Mouse (Mus musculus): ENCODE results near the gene Tuba1a.
A peak's percentile ranks its signal among the peaks of the same experiment; 100 is the strongest.

Gene Tuba1a

DNA sequence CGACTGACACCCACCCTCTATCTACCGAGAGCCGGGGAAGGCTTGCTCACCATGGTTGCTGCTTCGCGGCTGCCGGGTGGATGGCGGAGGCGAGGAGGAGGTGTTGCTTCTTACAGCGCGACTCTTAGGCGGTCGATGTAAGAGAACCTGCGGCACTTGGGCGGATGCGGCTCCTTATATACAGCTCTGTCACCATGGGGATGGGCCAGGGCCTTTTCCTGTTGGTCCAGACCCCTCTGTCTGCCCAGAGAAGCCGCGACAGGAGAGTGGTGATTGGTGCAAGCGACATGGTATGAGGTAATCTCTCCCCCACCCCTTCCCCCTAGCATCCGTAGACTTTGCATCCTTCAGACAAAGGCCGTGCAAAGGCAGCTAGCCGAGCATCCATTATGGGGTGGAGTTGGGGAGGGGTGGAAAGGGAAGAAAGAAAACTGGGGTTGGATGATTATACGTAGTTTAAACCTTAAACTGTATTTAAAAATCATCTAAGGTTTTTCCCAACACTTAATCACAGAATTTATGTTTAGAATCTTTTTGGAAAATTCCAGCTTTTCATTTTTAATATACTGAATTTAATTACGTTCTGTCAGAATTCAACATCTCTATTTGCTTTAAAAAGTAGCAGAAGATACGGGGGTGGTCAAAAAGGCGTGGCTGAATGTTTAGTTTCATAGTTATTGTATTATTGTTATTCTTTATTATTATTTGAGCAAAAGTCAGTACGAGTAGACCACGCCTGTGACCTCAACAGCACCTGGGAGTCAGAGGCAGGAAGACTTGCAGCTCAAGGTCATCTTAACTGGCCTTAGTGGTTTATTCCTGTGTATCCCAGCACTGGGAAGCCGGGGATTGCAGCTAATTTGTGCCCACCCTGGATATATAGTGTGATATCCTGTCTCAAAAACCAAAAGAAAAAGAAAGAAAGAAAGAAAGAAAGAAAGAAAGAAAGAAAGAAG is at the start of gene Tuba1a, which contains the start of gene Gm49450:
Tuba1a (minus strand) TSS at position 303 of the 956 bp plus-strand sequence.
Gm49450 (minus strand) TSS at position 151 of the 956 bp plus-strand sequence.
- peak; percentile 100 for DNase-seq

DNA sequence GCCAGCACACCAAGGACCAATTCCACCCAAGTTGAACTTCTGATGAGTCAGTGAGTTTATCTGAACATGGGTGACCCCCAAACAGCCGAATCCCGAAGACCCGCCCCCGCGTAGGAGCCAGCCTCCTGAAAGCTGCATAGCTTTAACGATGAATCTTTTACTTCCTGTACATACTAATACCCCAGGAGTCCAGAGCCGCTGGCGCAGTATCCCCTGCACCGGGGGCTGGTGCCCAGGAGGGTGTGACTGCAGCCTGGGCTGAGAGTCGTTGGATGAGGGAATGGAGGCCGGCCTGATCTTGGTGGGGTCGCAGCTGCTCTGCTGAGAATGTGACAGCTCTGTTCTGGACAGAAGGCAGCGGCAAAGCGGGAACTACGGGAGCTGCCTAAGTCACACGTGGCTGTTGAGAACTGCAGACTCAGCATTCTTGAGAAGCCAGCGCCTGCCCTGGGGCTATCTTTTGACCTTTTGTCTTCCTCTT is 48.0 kb upstream of the Tuba1a start:
- DNase-seq, result peak; percentile 61

- peak; percentile 83 for DNase-seq
These were observed 47.2 kb upstream of the Tuba1a start for GRCm38 (mm10) chr15:99000535-99001283.

- no peak for DNase-seq
These were observed 45.3 kb upstream of the Tuba1a start for GRCm38 (mm10) chr15:98998775-98999157.

- DNase-seq, result no peak
These were observed 44.7 kb upstream of the Tuba1a start for GRCm38 (mm10) chr15:98997938-98998774.

DNA sequence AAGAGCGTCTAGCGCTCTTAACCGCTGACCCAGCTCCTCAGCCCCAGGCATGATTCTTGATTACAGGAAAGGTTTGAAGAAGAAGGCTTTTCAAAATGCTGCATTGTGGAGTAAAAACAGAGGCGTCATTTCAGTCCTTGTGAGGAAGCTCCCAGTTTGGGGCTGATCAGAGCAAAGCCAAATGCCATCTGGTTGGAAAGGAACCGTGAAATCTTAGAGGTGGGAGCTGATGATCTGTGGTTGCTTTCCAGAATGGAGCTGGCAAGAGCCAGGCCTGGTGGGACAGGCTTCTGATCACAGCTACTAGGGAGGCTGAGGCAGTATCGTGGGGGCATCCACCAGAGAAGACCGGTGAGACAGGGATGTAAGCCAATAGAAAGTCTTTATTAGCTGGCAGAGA is 43.3 kb upstream of the Tuba1a start:
- no peak for DNase-seq

GRCm38 (mm10) chr15:98994957-98995520 is 41.5 kb upstream of the Tuba1a start:
- no peak for DNase-seq

GRCm38 (mm10) chr15:98993865-98994264 is 40.4 kb upstream of the Tuba1a start:
- peak; percentile 94 for DNase-seq

- peak; percentile 93 for DNase-seq
These were observed 39.7 kb upstream of the Tuba1a start for GRCm38 (mm10) chr15:98993093-98993793.

DNA sequence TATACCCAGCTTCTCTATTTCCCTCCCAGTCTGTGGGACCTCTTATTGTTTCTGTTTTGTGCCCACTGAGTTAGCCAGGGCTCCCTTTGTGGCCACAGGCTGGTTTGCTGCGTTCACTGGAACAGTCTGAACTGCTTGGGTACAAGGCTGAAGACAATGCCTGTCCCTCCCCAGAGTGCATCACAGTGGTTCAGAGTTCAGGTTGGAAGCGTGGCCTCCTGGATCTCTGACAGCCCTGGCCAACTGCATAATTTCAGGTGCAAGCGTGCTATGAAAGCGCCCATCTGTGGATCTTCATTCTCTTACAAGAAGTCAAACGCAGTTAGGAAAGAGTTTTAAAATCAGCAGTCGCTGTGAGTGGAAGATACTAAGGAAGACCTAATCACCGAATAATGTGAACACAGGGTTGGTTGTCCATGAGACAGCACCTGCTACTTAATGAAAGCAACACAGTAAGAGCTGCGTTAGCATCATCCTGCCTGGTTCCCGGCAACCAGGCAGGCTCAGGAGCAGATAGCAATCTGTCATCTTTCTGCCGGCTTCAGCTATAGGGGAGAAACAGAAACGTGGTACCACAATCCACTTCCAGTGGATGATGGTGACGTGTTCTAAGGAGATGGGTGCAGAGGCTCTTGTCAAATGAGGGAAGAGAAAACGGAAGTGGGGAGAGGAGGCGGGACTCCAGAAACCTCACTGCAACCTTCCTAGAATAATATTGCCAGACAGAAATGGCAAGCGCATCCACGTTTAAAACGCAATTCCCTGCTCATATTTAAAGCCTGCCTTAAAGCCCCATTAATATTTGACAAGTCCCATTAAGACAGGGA is 38.8 kb upstream of the Tuba1a start:
- DNase-seq, result peak; percentile 80

DNA sequence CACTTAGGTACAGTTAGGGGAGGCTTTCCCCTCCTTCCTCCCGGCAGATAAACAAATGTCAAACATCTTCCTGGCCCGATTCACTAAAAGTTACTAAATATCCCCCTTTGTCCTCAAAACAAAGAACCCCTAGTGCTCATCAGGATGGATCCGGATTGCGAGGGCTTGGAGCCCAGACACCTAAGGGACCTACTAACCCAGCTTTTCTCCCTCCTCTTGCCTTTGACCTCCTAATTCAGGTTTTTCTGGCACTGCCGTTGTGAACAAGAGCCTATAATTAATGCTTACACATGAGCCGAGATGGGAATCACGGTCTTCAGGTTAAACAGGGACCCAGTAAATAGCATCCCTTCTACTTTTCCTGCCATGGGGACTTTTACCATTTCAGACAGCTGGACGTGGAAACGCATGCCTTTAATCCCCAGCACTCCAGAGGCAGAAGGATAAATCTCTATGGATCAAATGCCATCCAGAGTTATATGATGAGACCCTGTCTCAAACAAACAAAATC is 38.1 kb upstream of the Tuba1a start:
- DNase-seq, result no peak

DNA sequence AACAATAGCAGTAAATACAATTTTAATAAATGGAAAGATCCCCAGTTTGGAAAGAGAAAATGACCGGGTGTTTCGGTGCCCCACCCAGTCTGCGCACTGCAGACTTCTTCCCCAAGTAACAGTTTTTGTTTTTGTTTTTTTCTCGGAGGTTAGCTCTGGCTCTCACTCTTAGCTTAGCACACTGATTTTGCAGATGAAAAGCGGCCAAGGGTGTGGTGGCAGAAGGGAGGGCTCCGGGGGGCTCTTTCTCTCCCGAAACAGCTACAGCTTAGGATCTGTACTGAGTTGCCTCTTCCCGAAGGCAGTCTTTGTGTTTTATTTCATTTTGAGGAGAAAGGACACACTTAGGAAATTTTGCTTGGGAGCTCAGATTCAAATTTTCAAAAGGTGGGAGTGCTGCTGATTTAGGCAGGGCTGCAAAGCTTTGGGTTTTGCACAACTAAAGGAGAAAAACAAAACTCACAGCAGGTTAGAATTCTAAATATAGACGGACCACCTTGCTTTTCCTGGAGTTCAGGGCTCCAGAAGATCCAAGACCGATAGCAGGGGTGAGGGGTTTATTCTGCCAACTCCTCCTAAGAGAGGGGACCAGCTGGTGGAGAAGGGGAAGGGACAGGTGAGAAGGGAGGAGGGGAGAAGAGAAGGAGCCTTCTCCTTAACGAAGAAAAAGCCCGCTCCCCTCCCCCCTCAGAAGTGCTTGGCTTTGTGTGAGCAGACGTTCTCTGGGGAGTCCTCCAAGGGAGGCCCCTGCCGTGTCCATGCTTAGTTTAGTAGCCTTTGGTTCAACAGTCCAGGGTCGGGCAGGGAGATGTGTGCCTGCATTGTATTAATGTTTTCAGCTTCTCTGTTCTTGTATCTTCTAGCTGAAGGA is 37.4 kb upstream of the Tuba1a start:
- peak; percentile 55 for DNase-seq

- DNase-seq, result peak; percentile 84
These were observed 36.4 kb upstream of the Tuba1a start for GRCm38 (mm10) chr15:98989701-98990430.

DNA sequence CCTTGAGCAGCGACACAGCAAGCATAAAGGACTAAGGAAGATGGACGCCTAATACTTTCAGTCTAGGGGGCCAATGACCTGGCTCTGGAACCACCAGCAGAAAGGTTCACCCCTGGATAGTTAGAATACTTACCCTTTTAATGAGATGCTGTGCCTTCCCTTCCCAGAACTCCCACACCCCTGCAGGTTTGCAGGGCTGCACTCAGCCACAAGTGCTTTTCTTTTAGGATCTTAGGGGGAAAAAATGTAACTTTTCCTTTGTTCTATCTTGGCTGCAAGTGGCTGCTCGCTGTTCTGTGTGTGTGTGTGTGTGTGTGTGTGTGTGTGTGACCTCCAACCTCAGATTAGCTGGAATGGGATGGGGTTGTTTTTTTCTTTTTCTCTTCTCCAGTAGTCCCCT is 35.3 kb upstream of the Tuba1a start:
- no peak for DNase-seq

DNA sequence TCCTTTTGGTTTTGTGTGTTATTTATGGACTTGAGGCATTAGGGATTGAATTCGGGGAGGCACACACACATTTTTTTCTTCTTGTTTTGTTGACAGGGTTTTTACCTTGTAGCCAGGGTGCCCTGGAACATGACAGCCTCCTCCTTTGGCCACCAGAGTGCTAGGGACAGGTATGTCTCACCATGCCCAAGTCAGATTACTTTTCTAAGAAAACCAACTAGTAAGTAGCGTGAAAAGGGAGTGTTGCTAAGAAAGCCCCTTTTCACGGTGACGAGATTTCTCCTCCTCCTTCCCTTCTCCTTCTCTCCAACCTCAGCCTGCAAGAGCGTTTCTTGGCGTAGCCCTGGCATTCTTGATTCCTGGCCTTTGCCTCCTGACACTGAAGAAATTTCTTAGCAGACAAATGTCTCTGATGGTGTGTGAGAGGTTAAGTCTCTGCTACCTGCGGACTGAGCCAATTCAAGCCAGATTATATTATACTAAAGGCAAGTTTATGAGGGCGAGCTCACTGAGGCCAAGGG is 34.2 kb upstream of the Tuba1a start:
- no peak for DNase-seq

- peak; percentile 95 for DNase-seq
These were observed 33.7 kb upstream of the Tuba1a start for GRCm38 (mm10) chr15:98987077-98987630.

GRCm38 (mm10) chr15:98985982-98986715 is 32.6 kb upstream of the Tuba1a start:
- DNase-seq, result peak; percentile 67
